Mouse (Mus musculus) c-Kit-positive CD71-positive TER-119-positive erythroid progenitor cells, embryonic 14.5 days (primary cell): ENCODE data around the gene 1110032F04Rik.

Source experiments
- DNase-seq: peaks from one replicate; pipeline ENCODE4 v3.0.0-alpha.2; 2013; ENCODE audit warnings: low spot score

Gene 1110032F04Rik

GRCm38 (mm10) chr3:68907509-68907908, 38.1 kb downstream of the 1110032F04Rik start:
- DNase-seq, result no peak
